Mouse (Mus musculus) megakaryocyte, embryonic 14.5 days (primary cell): ENCODE results near the gene Abcc9. TPM values are rescaled to one million over a fixed set of nuclear protein-coding genes. Genes with fewer than 3 reads are reported as not detected.

Source experiments
- H3K27me3 ChIP-seq: replicated peaks from 2 replicates; pipeline ENCODE3; 2012; ENCODE audit warnings: inconsistent platforms
- H3K36me3 ChIP-seq: replicated peaks from 2 replicates; pipeline ENCODE3; 2012; ENCODE audit warnings: low read length, inconsistent platforms, mixed read lengths
- H3K4me1 ChIP-seq: 2 replicates; pipeline ENCODE4 v1.6.1; 2012; ENCODE audit warnings: inconsistent platforms
- H3K4me3 ChIP-seq: replicated peaks from 2 replicates; pipeline ENCODE3; 2012; ENCODE audit warnings: moderate library complexity, mild to moderate bottlenecking, inconsistent platforms
- H3K9me3 ChIP-seq: 2 replicates; pipeline ENCODE4 v1.6.1; 2012; ENCODE audit warnings: inconsistent platforms
- FLI1 ChIP-seq: IDR thresholded peaks from 2 replicates; pipeline ENCODE4 v1.6.1; 2012; ENCODE audit warnings: low read length, inconsistent platforms, mixed read lengths
- GATA1 ChIP-seq: IDR thresholded peaks from 3 replicates; pipeline ENCODE4 v1.6.1; 2012; ENCODE audit warnings: mixed read lengths, low read length, inconsistent platforms, borderline replicate concordance
- polyA plus RNA-seq: library from polyadenylated mRNA; stranded (reverse); fragments of >175 nt; gene quantifications from 2 replicates; pipeline ENCODE4 v1.2.3, GENCODE M21; 2012; ENCODE audit warnings: low replicate concordance; ENCODE audit not compliant: insufficient read depth

Gene Abcc9
- polyA plus RNA-seq, 1 experiment: not detected

DNA sequence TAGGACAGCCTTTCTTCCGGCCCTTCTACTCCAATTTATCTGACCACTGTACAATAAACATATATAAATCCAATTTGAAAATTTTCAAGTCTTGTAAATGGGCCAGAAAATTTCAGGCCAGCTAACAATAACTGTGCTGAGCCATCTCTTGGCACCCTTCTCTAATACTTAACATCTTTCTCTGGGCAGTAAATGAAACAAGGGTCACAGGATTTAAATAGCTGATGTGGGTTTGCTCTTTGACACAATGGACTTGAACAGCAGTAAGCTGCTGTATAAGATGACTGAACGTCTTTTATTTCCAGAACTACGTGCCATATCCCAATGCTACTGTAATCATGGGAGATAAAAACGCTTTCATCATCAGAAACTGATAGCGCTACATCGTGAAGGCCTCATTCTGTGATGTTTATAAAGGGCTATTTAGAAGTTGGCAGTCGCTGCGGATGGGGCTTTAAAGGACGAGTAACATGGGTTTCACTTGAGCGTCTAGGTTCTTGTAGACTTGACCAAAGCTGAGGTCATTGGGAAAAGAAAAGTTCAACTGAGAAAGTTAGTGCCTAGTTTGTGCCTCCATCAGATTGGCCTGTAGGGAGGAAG, 161.5 kb downstream of the Abcc9 start:
- H3K9me3 ChIP-seq: no peaks in the 10 kb centered on the region; the same call in 1 of the 2 replicates
- H3K36me3 ChIP-seq: no peaks in the 10 kb centered on the region
- peaks cover 13% of the 10 kb centered on the region for H3K4me1 ChIP-seq
- no peaks in the 10 kb centered on the region for H3K27me3 ChIP-seq
- TF ChIP-seq GATA1: no peak
- TF ChIP-seq FLI1: no peak
- H3K4me3 ChIP-seq: no peak overlapping the region

DNA sequence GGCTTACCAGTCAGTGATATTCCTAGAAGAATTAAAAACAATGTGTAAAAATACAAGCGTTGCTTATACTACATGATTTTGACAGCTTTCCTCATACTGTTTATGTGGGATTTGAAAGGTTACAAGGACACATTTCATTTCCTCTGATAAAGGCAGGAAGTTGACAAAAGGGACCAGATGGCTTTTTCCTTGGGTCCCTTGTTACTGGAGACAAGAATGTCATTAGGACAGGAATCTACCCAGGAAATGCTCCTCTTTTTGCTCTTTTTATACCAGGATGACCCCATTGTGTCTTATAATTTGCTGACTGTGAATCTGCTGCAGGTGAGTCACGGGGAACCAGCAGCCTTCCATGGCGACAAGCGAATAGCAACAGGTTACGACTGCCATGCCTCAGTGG, 162.0 kb downstream of the Abcc9 start:
- no peak overlapping the region for H3K4me3 ChIP-seq
- peaks cover 13% of the 10 kb centered on the region for H3K4me1 ChIP-seq
- H3K36me3 ChIP-seq: no peaks in the 10 kb centered on the region
- no peaks in the 10 kb centered on the region for H3K27me3 ChIP-seq
- TF ChIP-seq FLI1: no peak
- no peaks in the 10 kb centered on the region; the same call in 1 of the 2 replicates for H3K9me3 ChIP-seq

- no peak for TF ChIP-seq GATA1
- TF ChIP-seq FLI1: no peak
- Histone ChIP-seq H3K9me3 (peaks cover 7% of the 10 kb centered on the region), H3K4me3 (peak overlapping the region; percentile 17), H3K27me3 (no peaks in the 10 kb centered on the region), H3K36me3 (no peaks in the 10 kb centered on the region), H3K4me1 (peaks cover 13% of the 10 kb centered on the region)
Measured at GRCm38 (mm10) chr6:142538503-142538902, 163.6 kb downstream of the Abcc9 start.

Other genes with a start within 250 kb of the Abcc9 start
- gene Gys2, start 229.2 kb downstream of the Abcc9 start, polyA plus RNA-seq: not detected in 2 replicates
- 0.29 TPM in 1 of 2 replicates, not detected in the other for gene Ldhb, start 194.4 kb downstream of the Abcc9 start, polyA plus RNA-seq
- gene Kcnj8, start 130.7 kb downstream of the Abcc9 start, polyA plus RNA-seq: not detected in 2 replicates
- 176 and 211 TPM in 2 replicates for gene Cmas, start 54.4 kb upstream of the Abcc9 start, polyA plus RNA-seq
- 0.07 TPM in 1 of 2 replicates, not detected in the other for gene Sult6b2, start 102.2 kb upstream of the Abcc9 start, polyA plus RNA-seq